Mouse (Mus musculus): Measurements from ENCODE around the gene Zbtb32.

Gene Zbtb32

GRCm38 (mm10) chr7:30599933-30600353 lies 1.2 kb upstream of the Zbtb32 start:
- DNase-seq, result peak; percentile 97

- no peak for DNase-seq
These were observed 1.9 kb downstream of the Zbtb32 start for GRCm38 (mm10) chr7:30596811-30597210.

GRCm38 (mm10) chr7:30596093-30596492 lies 2.6 kb downstream of the Zbtb32 start:
- no peak for DNase-seq

- DNase-seq, result no peak
These were observed 4.1 kb downstream of the Zbtb32 start for GRCm38 (mm10) chr7:30594510-30595024.

- no peak for DNase-seq
These were observed 4.9 kb downstream of the Zbtb32 start for GRCm38 (mm10) chr7:30593579-30594509.

- no peak for DNase-seq
These were observed 5.8 kb downstream of the Zbtb32 start for GRCm38 (mm10) chr7:30592772-30593423.

GRCm38 (mm10) chr7:30591605-30591951 lies 7.1 kb downstream of the Zbtb32 start:
- peak; percentile 35 for DNase-seq

- peak; percentile 55 for DNase-seq
These were observed 7.6 kb downstream of the Zbtb32 start for GRCm38 (mm10) chr7:30590927-30591604.

GRCm38 (mm10) chr7:30589435-30590301 lies 9.0 kb downstream of the Zbtb32 start:
- peak; percentile 84 for DNase-seq

GRCm38 (mm10) chr7:30588676-30589434 lies 9.9 kb downstream of the Zbtb32 start, which contains the start of gene Kmt2b:
Gene Kmt2b (minus strand): TSS chr7:30588726.
- peak; percentile 99 for DNase-seq

- DNase-seq, result no peak
These were observed 10.7 kb downstream of the Zbtb32 start for GRCm38 (mm10) chr7:30587842-30588667.

GRCm38 (mm10) chr7:30586455-30587020 lies 12.2 kb downstream of the Zbtb32 start:
- peak; percentile 64 for DNase-seq

- no peak for DNase-seq
These were observed 13.5 kb downstream of the Zbtb32 start for GRCm38 (mm10) chr7:30585170-30585569.

- no peak for DNase-seq
These were observed 14.4 kb downstream of the Zbtb32 start for GRCm38 (mm10) chr7:30584339-30584738.

GRCm38 (mm10) chr7:30581547-30581946 lies 17.2 kb downstream of the Zbtb32 start:
- DNase-seq, result peak; percentile 37

GRCm38 (mm10) chr7:30579950-30580349 lies 18.8 kb downstream of the Zbtb32 start:
- no peak for DNase-seq

- DNase-seq, result peak; percentile 88
These were observed 25.7 kb downstream of the Zbtb32 start for GRCm38 (mm10) chr7:30572969-30573368.

GRCm38 (mm10) chr7:30572389-30572788 lies 26.3 kb downstream of the Zbtb32 start:
- DNase-seq, result no peak

GRCm38 (mm10) chr7:30567555-30567954 lies 31.2 kb downstream of the Zbtb32 start:
- DNase-seq, result no peak

GRCm38 (mm10) chr7:30566033-30566432 lies 32.7 kb downstream of the Zbtb32 start:
- DNase-seq, result peak; percentile 44
